Mouse (Mus musculus) gastrocnemius, adult 18-20 months (tissue): Measurements from ENCODE around the gene Car1. TPM values are rescaled to one million over a fixed set of nuclear protein-coding genes. Genes with fewer than 3 reads are reported as not detected.
"Not testable (repeated sequence)": the region's sequence is repeated elsewhere in the genome, so short reads cannot be mapped to it uniquely, and the experiment has no call there.

Experiments used
- DNase-seq: peaks from one replicate; pipeline ENCODE4 v3.0.0; 2021; ENCODE audit warnings: low spot score
- total RNA-seq, 2 experiments: library from RNA; stranded (reverse); gene quantifications; 2 replicates each; pipeline ENCODE4 v1.2.3; 2021

The Car1 gene
- total RNA-seq, 2 experiments from 2014 or later, result 0.31 to 0.71 TPM

DNA sequence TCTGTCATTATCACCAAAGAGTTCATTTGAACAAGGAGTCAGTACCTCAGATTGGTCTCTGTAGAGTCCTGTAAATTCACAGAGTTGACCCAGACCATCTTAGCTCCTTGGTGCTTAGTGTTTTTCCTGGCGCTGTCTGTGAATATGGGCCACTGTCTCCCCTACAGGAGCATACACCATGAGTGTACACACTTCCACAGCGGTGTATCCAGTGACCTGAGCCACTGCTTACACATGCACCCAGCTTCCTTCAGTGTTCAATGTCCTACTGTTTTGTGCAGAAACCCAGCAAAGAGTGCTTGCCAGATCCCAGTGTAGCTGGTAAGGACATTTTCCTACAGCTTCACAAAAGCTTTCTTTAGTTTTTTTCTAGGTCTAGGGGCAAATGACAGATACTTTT, 22.8 kb downstream of the Car1 start:
- DNase-seq, result no peak

DNA sequence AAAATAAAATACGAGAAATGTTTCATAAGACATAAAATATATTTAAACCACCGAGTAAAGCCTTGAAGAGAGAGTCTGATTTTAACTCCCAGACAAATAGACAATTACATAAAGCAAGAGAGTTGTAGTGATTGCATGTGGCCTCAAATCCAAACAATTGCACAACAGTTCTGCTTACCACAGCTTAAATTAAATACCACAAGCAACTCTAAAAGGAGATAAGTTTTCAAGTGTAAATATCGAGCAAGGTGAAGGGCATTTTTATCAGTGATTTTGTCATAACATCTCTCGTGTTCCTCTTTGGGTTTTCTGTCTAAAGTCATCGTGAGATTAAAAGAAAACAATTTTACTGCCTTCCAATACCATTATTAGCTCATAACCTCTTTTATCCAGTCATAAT, 25.0 kb downstream of the Car1 start:
- not testable (repeated sequence) for DNase-seq

DNA sequence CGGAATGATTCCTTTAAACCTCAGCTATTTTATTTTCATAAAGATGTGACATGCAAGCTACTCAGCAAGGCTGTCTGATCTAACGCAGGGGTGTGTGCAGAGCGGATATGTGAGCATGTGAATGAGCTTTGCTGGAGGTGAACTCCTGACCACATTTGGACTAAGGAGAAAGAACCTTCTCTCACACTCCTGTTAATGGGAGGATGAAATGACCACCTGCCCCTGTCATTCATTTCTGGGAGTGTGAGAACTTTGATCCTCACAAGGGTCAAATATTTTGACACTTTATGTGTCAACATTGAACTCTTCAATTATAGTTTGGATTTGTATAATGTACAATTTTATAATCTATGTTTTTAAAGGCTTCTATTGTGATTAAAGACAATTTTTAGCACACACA, 25.8 kb downstream of the Car1 start:
- DNase-seq, result peak; percentile 59

- no peak for DNase-seq
Observed at GRCm38 (mm10) chr3:14780212-14780611, 28.0 kb downstream of the Car1 start.

- not testable (repeated sequence) for DNase-seq
Observed at GRCm38 (mm10) chr3:14776497-14777162, 31.5 kb downstream of the Car1 start.

GRCm38 (mm10) chr3:14774539-14774938, 33.6 kb downstream of the Car1 start:
- DNase-seq, result not testable (repeated sequence)

DNA sequence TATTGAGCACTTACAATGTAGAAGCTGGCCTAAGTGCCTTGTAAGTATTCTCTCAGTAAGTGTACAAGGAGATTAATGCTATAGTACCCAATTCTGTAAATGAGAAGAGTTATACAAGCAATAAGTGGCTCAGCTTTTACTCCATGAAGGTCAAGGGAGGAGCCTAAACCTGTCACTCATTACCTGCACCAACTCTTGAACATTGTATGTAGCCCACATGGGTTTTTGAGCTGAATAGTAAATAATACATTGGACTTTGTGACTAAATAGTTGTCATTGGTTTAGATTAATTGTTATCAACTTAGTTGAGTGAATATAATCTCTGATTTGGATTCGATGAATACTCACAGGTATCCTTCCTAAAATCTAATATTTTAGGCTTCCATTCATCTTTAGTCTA, 35.7 kb downstream of the Car1 start:
- DNase-seq, result not testable (repeated sequence)

DNA sequence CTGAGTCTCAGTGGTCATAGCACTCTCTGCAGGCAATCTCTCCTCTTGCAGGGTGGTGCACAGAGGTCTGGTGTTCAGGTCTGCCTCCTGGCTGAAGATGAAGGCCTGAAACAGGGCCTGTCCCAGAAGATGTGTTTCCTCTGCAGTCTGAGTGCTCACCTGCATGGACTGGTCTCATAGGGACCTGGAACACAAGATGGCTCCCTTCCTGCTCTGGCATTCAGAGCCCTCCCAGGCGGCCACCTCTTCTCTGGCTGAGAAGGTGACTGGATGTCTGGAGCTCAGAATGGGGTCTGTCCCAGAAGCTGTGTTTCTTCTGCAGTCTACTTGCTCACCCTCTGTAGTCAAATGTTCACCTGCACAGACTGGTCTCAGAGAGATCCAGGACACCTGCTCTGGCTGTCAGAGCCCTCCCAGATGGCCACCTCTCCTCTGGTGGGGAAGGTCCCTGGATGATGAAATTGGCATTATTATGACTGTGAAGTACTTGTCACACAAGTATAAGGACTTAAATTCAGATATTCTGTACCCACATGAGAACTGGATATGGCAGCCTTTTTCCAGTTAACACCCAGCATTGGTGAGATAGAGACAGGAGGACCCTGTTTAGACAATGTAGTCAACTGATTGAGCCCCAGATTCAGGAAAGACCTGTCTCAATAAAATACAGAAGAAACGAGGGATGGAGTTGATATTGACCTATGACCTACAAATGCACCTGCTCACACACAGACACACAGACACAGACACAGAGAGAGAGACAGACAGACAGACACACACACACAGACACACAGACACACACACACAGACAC, 43.2 kb downstream of the Car1 start:
- no peak for DNase-seq

GRCm38 (mm10) chr3:14755716-14756115, 52.5 kb downstream of the Car1 start:
- DNase-seq, result no peak

- DNase-seq, result no peak
Observed at GRCm38 (mm10) chr3:14746041-14746440, 62.1 kb downstream of the Car1 start.

DNA sequence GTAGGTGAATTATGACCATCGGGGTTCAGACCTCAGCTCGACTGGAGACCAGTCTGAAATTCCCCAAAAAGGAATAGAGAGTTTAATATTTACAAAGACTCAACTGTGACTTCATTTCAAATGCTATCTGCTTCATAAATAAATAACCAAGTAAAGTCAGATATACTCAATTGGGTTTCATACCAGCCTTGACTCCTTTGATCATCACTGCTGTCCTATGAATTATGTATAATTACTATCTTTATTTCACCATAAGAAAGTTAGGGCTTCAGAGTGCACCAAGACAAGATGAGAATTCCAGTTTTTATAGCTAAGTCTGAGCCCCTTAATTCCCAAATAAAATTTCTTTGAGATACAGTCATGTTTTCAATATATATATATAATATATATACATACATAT, 69.9 kb downstream of the Car1 start:
- no peak for DNase-seq

- DNase-seq, result not testable (repeated sequence)
Observed at GRCm38 (mm10) chr3:14727496-14727895, 80.7 kb downstream of the Car1 start.

DNA sequence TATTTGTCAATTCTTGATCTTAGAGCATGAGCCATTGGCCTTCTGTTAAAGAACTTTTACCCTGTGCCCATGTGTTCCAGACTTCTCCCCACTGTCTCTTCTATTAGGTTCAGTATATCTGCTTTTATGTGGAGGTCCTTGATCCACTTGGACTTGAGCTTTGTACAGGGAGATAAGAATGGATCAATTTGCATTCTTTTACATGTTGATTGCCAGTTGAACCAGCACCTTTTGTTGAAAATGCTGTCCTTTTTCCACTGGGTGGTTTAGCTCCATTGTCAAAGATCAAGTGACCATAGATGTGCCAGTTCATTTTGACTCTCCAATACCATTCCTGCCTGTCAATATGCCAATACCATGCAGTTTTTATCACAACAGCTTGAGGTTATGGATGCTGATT, 82.7 kb downstream of the Car1 start:
- DNase-seq, result not testable (repeated sequence)

Other genes starting within 250 kb of the Car1 start
- gene 1810022K09Rik, start 197.1 kb downstream of the Car1 start, total RNA-seq, result 10 to 100 TPM; 62.0 to 77.4 TPM
- under 1 TPM; 0.39 to 0.83 TPM for gene Car13, start 166.6 kb downstream of the Car1 start, total RNA-seq
- gene Car3, start 55.1 kb upstream of the Car1 start, total RNA-seq, result 1,000 to 10,000 TPM; 1,448 to 1,773 TPM
- gene Car2, start 77.9 kb upstream of the Car1 start, total RNA-seq, result 10 to 100 TPM; 17.2 to 19.0 TPM